Mouse (Mus musculus) liver, embryonic 16.5 days (tissue): ENCODE results near the gene Fbxw26. TPM values are rescaled to one million over a fixed set of nuclear protein-coding genes. Genes with fewer than 3 reads are reported as not detected.
"Not testable (repeated sequence)": the region's sequence is repeated elsewhere in the genome, so short reads cannot be mapped to it uniquely, and the experiment has no call there.

Source experiments
- ATAC-seq: fragments of 200-750 bp; cut with Nextera tagmentation; 2 replicates; pipeline ENCODE4 v1.8.0; 2017; ENCODE audit warnings: low read depth, mild to moderate bottlenecking, moderate number of reproducible peaks, moderate library complexity
- H3K27ac ChIP-seq: fragments of 300-500 bp; sonication (generic); 2 replicates; pipeline ENCODE4 v1.5.1; 2014; ENCODE audit warnings: mild to moderate bottlenecking, low read length
- H3K27me3 ChIP-seq: fragments of 300-500 bp; sonication (generic); 2 replicates; pipeline ENCODE4 v1.6.1; 2014; ENCODE audit warnings: low read depth, low read length, mixed read lengths; ENCODE audit not compliant: control insufficient read depth, insufficient read depth
- H3K36me3 ChIP-seq: fragments of 300-500 bp; sonication (generic); 2 replicates; pipeline ENCODE4 v1.6.1; 2014; ENCODE audit warnings: mild to moderate bottlenecking; ENCODE audit not compliant: control insufficient read depth, insufficient read depth
- H3K4me1 ChIP-seq: fragments of 300-500 bp; sonication (generic); 2 replicates; pipeline ENCODE4 v1.6.1; 2014; ENCODE audit warnings: low read depth, low read length, mixed read lengths; ENCODE audit not compliant: control insufficient read depth
- H3K4me2 ChIP-seq: fragments of 300-500 bp; sonication (generic); 2 replicates; pipeline ENCODE4 v1.6.1; 2014; ENCODE audit warnings: low read depth, low read length, mixed read lengths
- H3K4me3 ChIP-seq: fragments of 300-500 bp; sonication (generic); 2 replicates; pipeline ENCODE4 v1.5.1; 2014; ENCODE audit warnings: low read depth, mild to moderate bottlenecking, low read length
- H3K9ac ChIP-seq: fragments of 300-500 bp; sonication (generic); 2 replicates; pipeline ENCODE4 v1.6.1; 2014; ENCODE audit warnings: low read depth, low read length
- H3K9me3 ChIP-seq: fragments of 300-500 bp; sonication (generic); replicated peaks from 2 replicates; pipeline ENCODE4 v1.6.1; 2016; ENCODE audit warnings: low read length; ENCODE audit not compliant: control insufficient read depth
- WGBS: fragments of 180-500 bp; shearing (Covaris S2); extraction: QIAGEN DNeasy Blood & Tissue Kit; methylation state at CpG from one replicate; pipeline ENCODE4 v1.1.7; 2014; ENCODE audit not compliant: insufficient replicate concordance; 5-methylcytosine and 5-hydroxymethylcytosine counted together
- polyA plus RNA-seq: library from polyadenylated mRNA; unstranded; fragments of >200 nt; fragmentation: Nextera tagmentation; extraction: Ambion mirVana; gene quantifications from 2 replicates; pipeline ENCODE4 v1.2.1, GENCODE M21; 2015

Fbxw26 gene
- not detected in 2 replicates for polyA plus RNA-seq

GRCm38 (mm10) chr9:109745989-109746388 is at the start of gene Fbxw26:
TSS of gene Fbxw26 (minus strand) at chr9:109746089.
- not testable (repeated sequence) for ATAC-seq, H3K4me1 ChIP-seq, H3K27ac ChIP-seq, H3K27me3 ChIP-seq, H3K9me3 ChIP-seq, H3K36me3 ChIP-seq, H3K4me2 ChIP-seq, H3K9ac ChIP-seq, H3K4me3 ChIP-seq
- WGBS: 52% methylated on average over 3 of the region's 3 CpGs

- no peak overlapping the region for H3K4me2 ChIP-seq
- H3K9ac ChIP-seq: no peak overlapping the region
- no peaks in the 10 kb centered on the region for H3K4me1 ChIP-seq
- 64% methylated on average over 2 of the region's 2 CpGs for WGBS
- H3K27me3 ChIP-seq: no peaks in the 10 kb centered on the region
- no peak overlapping the region for H3K27ac ChIP-seq
- no peak for ATAC-seq
- no peaks in the 10 kb centered on the region for H3K36me3 ChIP-seq
- H3K9me3 ChIP-seq: no peaks in the 10 kb centered on the region
- no peak overlapping the region for H3K4me3 ChIP-seq
These were observed 49.3 kb upstream of the Fbxw26 start for GRCm38 (mm10) chr9:109795221-109795620.

- WGBS: 54% methylated on average over 4 of the region's 4 CpGs
- H3K27me3 ChIP-seq, H3K36me3 ChIP-seq, H3K27ac ChIP-seq, H3K4me1 ChIP-seq, H3K4me3 ChIP-seq, ATAC-seq, H3K4me2 ChIP-seq, H3K9me3 ChIP-seq, H3K9ac ChIP-seq: not testable (repeated sequence)
These were observed 44.7 kb upstream of the Fbxw26 start, which contains the start of gene Fbxw27 for GRCm38 (mm10) chr9:109790570-109790969. TSS of gene Fbxw27 (minus strand) at chr9:109790670.

GRCm38 (mm10) chr9:109766841-109767240 is 21.0 kb upstream of the Fbxw26 start:
- not testable (repeated sequence) for H3K27me3 ChIP-seq, H3K9ac ChIP-seq, H3K4me1 ChIP-seq, H3K27ac ChIP-seq, H3K36me3 ChIP-seq, H3K4me3 ChIP-seq, H3K9me3 ChIP-seq, H3K4me2 ChIP-seq, ATAC-seq
- WGBS: 49% methylated on average over 1 of the region's 1 CpGs

GRCm38 (mm10) chr9:109702600-109702999 is 43.3 kb downstream of the Fbxw26 start, which contains the start of gene Fbxw18:
TSS of gene Fbxw18 (minus strand) at chr9:109702700.
- not testable (repeated sequence) for H3K9ac ChIP-seq, H3K4me1 ChIP-seq, H3K36me3 ChIP-seq, H3K4me3 ChIP-seq, H3K9me3 ChIP-seq, ATAC-seq, H3K27ac ChIP-seq, H3K4me2 ChIP-seq, H3K27me3 ChIP-seq
- WGBS: 41% methylated on average over 4 of the region's 4 CpGs

GRCm38 (mm10) chr9:109685299-109685698 is 60.6 kb downstream of the Fbxw26 start:
- H3K36me3 ChIP-seq: no peaks in the 10 kb centered on the region
- 3% methylated on average over 1 of the region's 1 CpGs for WGBS
- H3K27me3 ChIP-seq: no peaks in the 10 kb centered on the region
- no peak overlapping the region for H3K27ac ChIP-seq
- H3K4me1 ChIP-seq: no peaks in the 10 kb centered on the region
- H3K4me2 ChIP-seq: no peak overlapping the region
- no peaks in the 10 kb centered on the region for H3K9me3 ChIP-seq
- no peak overlapping the region for H3K9ac ChIP-seq
- H3K4me3 ChIP-seq: no peak overlapping the region
- ATAC-seq: no peak

Other genes starting within 250 kb of the Fbxw26 start
- gene Fbxw15, start 177.8 kb downstream of the Fbxw26 start, polyA plus RNA-seq: 0.06 and 0.11 TPM in 2 replicates
- gene Fbxw24, start 120.0 kb downstream of the Fbxw26 start, polyA plus RNA-seq: not detected in 2 replicates
- not detected in 2 replicates for gene Fbxw25, start 81.4 kb downstream of the Fbxw26 start, polyA plus RNA-seq
- not detected in 2 replicates for gene Fbxw18, start 43.4 kb downstream of the Fbxw26 start, polyA plus RNA-seq
- not detected in 2 replicates for gene Fbxw27, start 44.6 kb upstream of the Fbxw26 start, polyA plus RNA-seq
- not detected in 2 replicates for gene Spink8, start 66.2 kb upstream of the Fbxw26 start, polyA plus RNA-seq
- 51.0 and 54.7 TPM in 2 replicates for gene Nme6, start 86.7 kb upstream of the Fbxw26 start, polyA plus RNA-seq
- gene Camp, start 103.5 kb upstream of the Fbxw26 start, polyA plus RNA-seq: 303 and 340 TPM in 2 replicates
- 9.9 and 10.7 TPM in 2 replicates for gene Cdc25a, start 129.5 kb upstream of the Fbxw26 start, polyA plus RNA-seq
- 13.0 TPM in 2 replicates for gene Map4, start 185.4 kb upstream of the Fbxw26 start, polyA plus RNA-seq